Mouse (Mus musculus): ENCODE data around the gene Greb1. TPM values are rescaled to one million over a fixed set of nuclear protein-coding genes. Genes with fewer than 3 reads are reported as not detected.

Greb1 gene
- total RNA-seq, 2 experiments from 2014 or later = 0.59 to 0.66 TPM

GRCm38 (mm10) chr12:16805511-16805910 lies 4.8 kb upstream of the Greb1 start:
- peak; percentile 76 for DNase-seq

- no peak for DNase-seq
Measured at GRCm38 (mm10) chr12:16803956-16804430, 3.3 kb upstream of the Greb1 start.

DNA sequence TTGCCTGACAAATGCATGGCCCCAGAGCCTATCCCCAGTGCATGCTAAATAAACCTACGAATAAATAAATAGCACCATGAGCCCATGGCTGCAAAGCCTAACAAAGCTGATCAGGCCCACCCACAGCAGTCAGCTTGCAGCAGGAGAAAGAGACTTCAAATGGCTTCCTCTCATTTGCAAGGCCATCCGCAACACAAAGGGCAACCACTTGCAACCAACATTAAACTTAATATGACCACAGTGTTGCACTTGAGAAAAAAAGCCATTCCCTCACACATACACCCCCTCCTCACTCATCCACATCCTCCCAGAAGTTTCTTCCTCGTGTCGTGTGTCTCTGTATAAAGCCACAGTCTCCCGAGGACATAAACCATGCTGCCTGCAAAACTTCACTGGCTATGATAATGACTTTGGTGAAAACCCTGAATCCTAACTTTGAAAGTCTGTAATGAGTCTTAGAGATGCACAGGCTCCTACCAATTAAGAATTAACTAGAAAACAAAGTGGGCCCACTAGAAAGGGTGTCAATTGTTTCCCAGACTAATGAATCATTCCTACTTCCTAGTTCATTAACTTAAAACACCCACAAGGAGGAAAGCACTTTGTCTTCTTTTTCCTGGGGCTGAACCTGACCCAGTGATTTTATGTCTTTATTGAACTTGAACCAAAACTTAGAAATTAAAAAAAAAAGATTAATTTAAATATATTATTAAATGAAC lies 2.7 kb upstream of the Greb1 start:
- no peak for DNase-seq

- DNase-seq = no peak
Measured at GRCm38 (mm10) chr12:16800959-16801315, 251 bp upstream of the Greb1 start.

GRCm38 (mm10) chr12:16799928-16800258 lies 793 bp downstream of the Greb1 start:
- no peak for DNase-seq

- DNase-seq = no peak
Measured at GRCm38 (mm10) chr12:16798894-16799293, 1.8 kb downstream of the Greb1 start.

GRCm38 (mm10) chr12:16795781-16796180 lies 4.9 kb downstream of the Greb1 start:
- DNase-seq = no peak

DNA sequence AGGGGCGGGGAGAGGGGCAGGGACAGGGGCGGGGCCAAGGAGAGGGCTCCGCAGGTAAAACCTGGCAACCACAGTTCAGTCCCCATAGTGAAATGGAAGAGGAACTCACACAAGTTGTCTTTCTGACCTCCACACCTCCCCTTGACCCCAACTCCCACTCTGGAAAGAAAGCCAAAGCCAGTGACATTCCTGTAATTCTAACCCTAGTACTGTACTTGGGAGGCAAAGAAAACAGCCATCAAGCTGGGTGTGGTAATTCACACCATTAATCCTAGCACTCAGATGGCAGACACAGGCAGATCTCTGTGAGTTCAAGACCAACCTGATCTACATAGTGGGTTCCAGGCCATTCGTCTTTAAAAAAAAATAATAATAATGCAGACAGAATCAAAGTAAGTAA lies 7.3 kb downstream of the Greb1 start:
- no peak for DNase-seq

GRCm38 (mm10) chr12:16790456-16790855 lies 10.2 kb downstream of the Greb1 start:
- DNase-seq = no peak

DNA sequence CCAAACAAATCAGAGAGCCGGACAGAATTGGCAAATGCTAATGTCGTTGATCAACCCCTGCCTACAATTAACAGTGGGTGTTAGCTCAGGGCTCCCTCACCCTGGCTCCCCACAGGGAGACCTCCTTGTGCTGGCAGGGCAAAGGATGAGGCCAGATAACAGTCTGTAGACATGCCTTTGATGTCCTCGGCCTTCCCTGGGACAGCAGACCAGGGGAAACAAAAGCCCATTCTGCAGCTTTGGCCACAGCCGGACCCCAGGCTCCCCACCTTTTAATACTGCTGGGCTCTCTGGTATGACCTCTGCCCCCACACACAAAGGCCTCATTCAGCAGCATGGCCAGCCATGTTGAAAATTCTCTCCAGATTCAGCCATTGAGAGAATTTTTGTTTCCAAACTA lies 10.9 kb downstream of the Greb1 start:
- DNase-seq = no peak

DNA sequence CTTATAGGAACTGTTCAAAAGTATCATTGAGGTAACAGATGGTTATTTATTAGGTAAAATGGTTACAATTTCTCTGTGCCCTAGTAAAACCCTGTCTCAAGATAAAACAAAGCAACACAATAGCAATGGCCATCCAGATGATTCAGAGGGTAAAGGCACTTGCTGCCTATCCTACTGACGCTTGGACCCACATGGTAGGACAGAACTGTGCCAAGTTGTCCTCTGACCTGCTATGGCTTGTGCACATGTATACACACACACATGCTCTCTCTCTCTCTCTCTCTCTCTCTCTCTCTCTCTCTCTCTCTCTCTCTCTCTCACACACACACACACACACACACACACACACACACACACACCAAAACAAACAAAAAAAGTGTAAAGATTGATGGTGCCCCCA lies 11.5 kb downstream of the Greb1 start:
- DNase-seq = no peak

DNA sequence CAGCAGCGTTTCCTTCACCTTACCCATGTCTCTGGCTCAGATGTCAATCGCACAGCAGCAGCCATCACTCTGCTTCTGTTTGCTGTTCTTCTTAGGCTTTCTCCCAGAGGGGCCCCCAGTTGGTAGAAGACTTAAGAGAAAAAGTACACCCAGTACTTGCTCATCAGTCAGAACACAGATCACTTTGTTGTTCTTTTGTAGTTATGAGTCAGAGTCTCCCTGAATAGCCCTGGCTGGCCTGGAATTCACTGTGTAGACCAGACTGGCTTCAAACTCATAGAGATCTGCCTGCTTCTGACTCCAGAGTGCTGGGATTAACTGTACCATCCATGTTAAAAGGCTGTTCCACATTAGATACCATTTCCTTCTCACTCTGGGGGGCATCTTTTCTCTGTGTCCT lies 12.1 kb downstream of the Greb1 start:
- DNase-seq = no peak

GRCm38 (mm10) chr12:16781034-16781746 lies 19.5 kb downstream of the Greb1 start:
- no peak for DNase-seq

GRCm38 (mm10) chr12:16780320-16780719 lies 20.4 kb downstream of the Greb1 start:
- DNase-seq = no peak

DNA sequence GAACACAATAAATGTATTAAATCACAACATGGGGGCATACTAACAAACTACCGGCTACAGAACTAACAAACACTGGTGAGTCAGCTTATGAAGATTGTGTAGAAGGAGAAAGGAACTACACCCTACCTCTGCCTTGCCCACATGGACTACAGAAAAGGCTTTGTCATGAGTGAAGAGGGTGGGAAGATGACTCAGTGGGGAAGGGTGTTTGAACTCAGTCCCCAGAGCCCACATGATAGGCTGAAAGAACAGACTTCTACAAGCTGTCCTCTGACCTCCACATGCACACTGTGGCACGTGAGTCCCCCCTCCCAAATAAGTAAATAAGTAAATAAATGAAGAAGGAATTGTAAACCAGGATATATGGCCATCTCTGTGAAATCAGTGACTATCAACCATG lies 21.5 kb downstream of the Greb1 start:
- no peak for DNase-seq

GRCm38 (mm10) chr12:16778523-16778922 lies 22.2 kb downstream of the Greb1 start:
- no peak for DNase-seq

DNA sequence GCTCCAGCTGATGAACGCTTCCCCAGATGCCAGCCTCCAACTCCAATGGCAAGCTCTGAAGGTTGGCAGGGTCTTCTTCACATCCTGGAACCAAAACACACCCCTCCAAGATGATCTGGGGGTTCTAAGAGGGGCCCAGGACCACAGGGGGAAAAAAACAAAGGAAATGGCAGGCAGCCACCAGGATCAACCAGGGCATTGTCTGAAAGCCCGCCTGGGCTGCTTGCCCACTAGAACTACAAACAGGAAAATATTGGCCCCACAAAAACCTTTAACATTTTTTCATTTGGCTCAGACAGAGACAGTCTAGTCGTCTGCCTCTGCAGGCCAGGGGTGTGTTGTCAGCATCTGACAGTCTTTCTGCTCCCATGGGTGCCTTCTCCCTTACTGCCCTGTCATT lies 25.3 kb downstream of the Greb1 start:
- DNase-seq = no peak

DNA sequence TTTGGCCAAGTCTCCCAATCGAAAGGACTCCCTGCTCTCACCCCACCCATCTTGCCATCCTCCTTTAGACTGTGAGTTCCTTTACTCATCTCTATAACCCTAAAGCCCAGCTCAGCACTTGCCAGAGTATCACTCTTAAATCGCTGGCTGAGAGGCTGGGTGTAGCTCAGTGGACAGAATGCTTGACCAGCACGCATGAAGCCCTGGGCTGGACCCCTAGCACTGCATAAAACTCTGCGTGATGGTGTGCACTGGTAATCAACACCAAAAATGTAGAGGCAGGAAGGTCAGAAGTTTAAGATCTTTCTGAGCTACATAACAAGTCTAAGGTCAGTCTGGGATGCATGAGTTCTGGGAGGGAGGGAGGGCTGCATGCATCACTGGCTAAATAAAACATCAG lies 26.1 kb downstream of the Greb1 start:
- DNase-seq = no peak

DNA sequence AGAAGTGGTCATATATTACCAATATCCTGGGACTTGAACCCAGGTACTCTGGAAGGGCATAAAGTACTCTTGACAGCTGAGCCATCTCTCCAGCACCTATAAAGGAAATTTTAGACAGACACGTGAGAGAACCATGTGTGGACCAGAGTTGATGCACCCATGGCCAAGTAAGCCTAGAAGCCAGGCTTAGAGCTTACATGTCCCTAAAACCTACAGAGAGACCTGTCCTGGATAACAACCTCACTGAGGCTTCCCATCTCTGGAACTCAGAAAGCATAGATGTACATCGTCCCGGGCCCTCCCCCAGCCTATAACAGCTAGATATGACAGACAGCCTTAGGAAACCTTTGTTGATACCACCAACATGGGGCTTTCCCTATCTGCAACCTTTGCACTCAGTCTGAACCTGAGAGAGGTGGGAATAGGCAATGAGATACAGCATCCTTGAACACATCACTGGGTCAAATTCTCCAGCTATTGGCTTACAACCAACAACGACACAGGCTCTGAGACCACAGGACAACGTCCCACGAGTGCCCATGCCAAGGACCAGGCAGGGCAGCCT lies 31.0 kb downstream of the Greb1 start:
- no peak for DNase-seq

GRCm38 (mm10) chr12:16768711-16769110 lies 32.0 kb downstream of the Greb1 start:
- DNase-seq = no peak

DNA sequence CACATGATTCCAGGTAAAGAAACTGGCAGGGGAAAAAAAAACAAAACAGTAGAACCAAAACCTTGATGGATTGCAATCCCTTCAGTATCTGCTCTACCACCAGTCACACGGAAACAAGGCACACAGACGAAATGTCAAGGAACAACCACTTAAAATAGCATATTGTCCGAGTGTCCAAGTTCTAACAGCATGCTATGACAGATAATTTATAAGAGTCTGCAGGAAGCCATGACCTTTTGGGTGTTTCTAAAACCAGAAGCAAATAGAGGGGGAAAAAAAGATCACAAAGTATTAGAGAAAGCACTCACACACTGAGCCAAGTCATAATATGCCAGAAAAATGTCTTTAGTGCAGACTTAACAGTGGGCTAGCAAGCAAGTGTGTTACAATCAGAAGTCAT lies 32.4 kb downstream of the Greb1 start:
- no peak for DNase-seq

DNA sequence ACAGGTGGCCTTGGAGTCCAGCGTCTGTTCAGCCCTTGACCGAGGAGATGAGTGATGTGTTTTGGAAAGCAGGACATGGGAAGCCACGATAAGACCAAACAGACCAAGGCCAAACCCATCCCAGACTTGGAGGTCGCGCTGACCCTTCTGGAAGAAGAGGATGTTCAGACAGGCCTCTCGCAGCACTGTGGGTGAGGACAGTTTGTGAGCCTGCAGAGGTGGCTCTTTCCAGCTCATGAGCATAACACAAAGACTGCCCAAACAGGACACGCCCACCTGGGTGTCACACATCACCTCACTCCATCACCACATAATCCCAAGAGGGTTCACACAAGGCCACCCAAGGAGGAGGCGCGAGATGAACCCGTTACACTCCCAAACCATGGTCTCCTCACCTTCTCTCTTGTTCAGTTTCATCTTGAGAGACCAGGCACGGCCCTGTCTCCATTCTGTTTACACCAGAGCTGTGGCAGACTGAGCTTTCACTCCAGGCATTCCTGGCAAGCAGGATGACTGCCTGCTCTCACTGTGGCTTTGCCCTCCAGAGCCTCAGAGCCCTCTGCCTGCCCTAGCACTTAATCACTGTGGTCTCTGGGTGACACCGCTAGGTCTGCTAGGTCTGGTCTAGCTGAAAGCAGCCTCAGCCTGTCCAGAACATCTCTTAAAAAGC lies 35.8 kb downstream of the Greb1 start:
- DNase-seq = no peak
